16 mouse cellular contexts compared by ENCODE assay signal in genomic region chr2:59769385-59769735, GRCm38 (mm10).
DNase-seq lines count a peak whose midpoint lies in the region; ATAC-seq lines count a peak whose summit lies in the region.
"Had no signal": no experiment of that assay in that cellular context is flagged by ENCODE, and none has a peak within 500 bp of the region (broad histone marks: within the 10 kb centered on the region; RNA-seq: fewer than 3 reads in every experiment).

No protein-coding gene starts in this region.

- peak overlapping the region; percentile 46 for H3K27ac ChIP-seq in heart, embryonic 13.5 days (replicated peaks)
- H3K27ac ChIP-seq in lung, embryonic 15.5 days = 0 out of 2 replicates have a peak overlapping the region, but pooled peaks have one; percentile 35
- peak overlapping the region; percentile 51; the same call in 1 of the 2 replicates for H3K27ac ChIP-seq in intestine, embryonic 15.5 days
- peak overlapping the region; percentile 75 for H3K27ac ChIP-seq in stomach, embryonic 15.5 days
- H3K27ac ChIP-seq: liver, embryonic 14.5 days had no signal

- no peak overlapping the region for H3K9ac ChIP-seq in heart, embryonic 13.5 days
- H3K9ac ChIP-seq in lung, embryonic 15.5 days = no peak overlapping the region
- no peak overlapping the region for H3K9ac ChIP-seq in intestine, embryonic 15.5 days
- no peak overlapping the region for H3K9ac ChIP-seq in stomach, embryonic 15.5 days
- H3K9ac ChIP-seq: forebrain, postnatal 0 days; liver, embryonic 14.5 days had no signal

- ATAC-seq in heart, embryonic 13.5 days (ENCODE audit: extremely low read depth, insufficient number of reproducible peaks, low FRiP score, low TSS enrichment) = no peak
- ATAC-seq in lung, embryonic 15.5 days (ENCODE audit: borderline replicate concordance, extremely low read depth, low FRiP score, low TSS enrichment) = no peak
- peak; percentile 68 for ATAC-seq in intestine, embryonic 15.5 days
- ATAC-seq in stomach, embryonic 15.5 days (ENCODE audit: insufficient read depth, low FRiP score, low read depth) = 0 out of 2 replicates have a peak, but pooled peaks have one; percentile 2
- ATAC-seq: forebrain, postnatal 0 days; midbrain, embryonic 16.5 days had no signal

- H3K4me2 ChIP-seq in heart, embryonic 13.5 days = no peak overlapping the region
- no peak overlapping the region for H3K4me2 ChIP-seq in lung, embryonic 15.5 days
- no peak overlapping the region for H3K4me2 ChIP-seq in intestine, embryonic 15.5 days (replicated peaks)
- no peak overlapping the region for H3K4me2 ChIP-seq in stomach, embryonic 15.5 days

- 51% methylated on average over 3 of the region's 3 CpGs for WGBS in heart, embryonic 13.5 days
- WGBS in lung, embryonic 15.5 days = 57% methylated on average over 3 of the region's 3 CpGs
- WGBS in intestine, embryonic 15.5 days = 59% methylated on average over 3 of the region's 3 CpGs
- WGBS in stomach, embryonic 15.5 days = 65% methylated on average over 3 of the region's 3 CpGs

- no peak for DNase-seq in heart, adult 8-10 months (ENCODE audit: low spot score)
- no peak for DNase-seq in lung, adult 18-20 months
- no peak for DNase-seq in adrenal gland, adult (ENCODE audit: inconsistent age in 2 of 2, low spot score in 1 of 2)
- no peak for DNase-seq in Muller cell, postnatal 12 days (ENCODE audit: inconsistent ontology term)
- DNase-seq: adrenal gland, adult 8-10 months; B cell, adult 2 months; cerebellum, adult 18-20 months; forebrain, postnatal 0 days; layer of hippocampus, postnatal 36 days; thymus, adult 18-20 months had no signal

- no peak overlapping the region for H3K4me3 ChIP-seq in heart, embryonic 13.5 days
- no peak overlapping the region for H3K4me3 ChIP-seq in lung, embryonic 15.5 days
- no peak overlapping the region for H3K4me3 ChIP-seq in intestine, embryonic 15.5 days (replicated peaks)
- H3K4me3 ChIP-seq in stomach, embryonic 15.5 days (replicated peaks) = no peak overlapping the region

- H3K9me3 ChIP-seq in heart, embryonic 13.5 days = no peaks in the 10 kb centered on the region
- H3K9me3 ChIP-seq in lung, embryonic 15.5 days = no peaks in the 10 kb centered on the region
- H3K9me3 ChIP-seq in intestine, embryonic 15.5 days = no peaks in the 10 kb centered on the region
- no peaks in the 10 kb centered on the region for H3K9me3 ChIP-seq in stomach, embryonic 15.5 days

- H3K27me3 ChIP-seq in heart, embryonic 13.5 days (replicated peaks) = no peaks in the 10 kb centered on the region
- H3K27me3 ChIP-seq in lung, embryonic 15.5 days = no peaks in the 10 kb centered on the region
- no peaks in the 10 kb centered on the region for H3K27me3 ChIP-seq in intestine, embryonic 15.5 days (replicated peaks)
- no peaks in the 10 kb centered on the region for H3K27me3 ChIP-seq in stomach, embryonic 15.5 days (replicated peaks)

- peaks cover 21% of the 10 kb centered on the region for H3K36me3 ChIP-seq in heart, embryonic 13.5 days
- H3K36me3 ChIP-seq in lung, embryonic 15.5 days = peaks cover 10% of the 10 kb centered on the region
- H3K36me3 ChIP-seq in intestine, embryonic 15.5 days = no peaks in the 10 kb centered on the region
- H3K36me3 ChIP-seq in stomach, embryonic 15.5 days = no peaks in the 10 kb centered on the region; the same call in 1 of the 2 replicates

- H3K4me1 ChIP-seq in heart, embryonic 13.5 days = peaks cover 77% of the 10 kb centered on the region
- peaks cover 52% of the 10 kb centered on the region for H3K4me1 ChIP-seq in lung, embryonic 15.5 days
- peaks cover 32% of the 10 kb centered on the region for H3K4me1 ChIP-seq in intestine, embryonic 15.5 days (replicated peaks)
- peaks cover 19% of the 10 kb centered on the region for H3K4me1 ChIP-seq in stomach, embryonic 15.5 days

Comparison
In these comparisons a context has a peak if more than half of its experiments do, and no peak if none do; other contexts are left out.
1. ATAC-seq: peak in intestine, embryonic 15.5 days (single experiment) and stomach, embryonic 15.5 days (single experiment); none in heart, embryonic 13.5 days (single experiment) and lung, embryonic 15.5 days (single experiment).
2. Peak in every context shown above with its lines, with median percentiles within 50 percentile points of each other: H3K27ac ChIP-seq.